Mouse (Mus musculus) spleen, adult 18-20 months (tissue): ENCODE measurements at regions not wholly inside any gene's neighbourhood (a gene's known extent, or its start where the extent isn't known, plus 50 kb on each side); places are given as distances from the start of the nearest gene placed in this dataset.

Source experiments
- DNase-seq, 2 experiments: peaks; one replicate each; pipeline ENCODE4 v3.0.0; 2022; ENCODE audit warnings: mixed read lengths in 2 of 2

DNA sequence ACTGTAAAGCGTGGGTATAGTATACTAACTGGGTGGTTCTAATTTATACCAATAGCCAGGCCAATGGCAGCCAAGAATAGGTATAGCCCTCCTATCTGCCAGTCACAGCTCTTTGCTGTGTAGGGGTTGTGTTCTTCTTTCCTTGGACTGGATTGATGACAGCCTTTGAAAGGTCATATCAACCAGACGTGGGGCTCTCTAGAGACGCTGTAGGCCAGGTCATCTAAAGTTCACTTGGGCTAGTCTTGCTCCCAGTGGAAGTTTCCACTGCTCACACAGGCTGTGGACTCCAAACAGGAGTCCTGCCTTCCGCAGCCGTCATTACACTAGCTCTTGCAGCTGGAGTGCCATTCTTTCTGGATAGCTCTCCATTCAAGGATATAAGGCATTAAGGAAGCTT, 220.3 kb downstream of the Gja1 start:
- no peak for DNase-seq

GRCm38 (mm10) chr10:56598191-56598590, 221.1 kb downstream of the Gja1 start:
- DNase-seq = no peak

DNA sequence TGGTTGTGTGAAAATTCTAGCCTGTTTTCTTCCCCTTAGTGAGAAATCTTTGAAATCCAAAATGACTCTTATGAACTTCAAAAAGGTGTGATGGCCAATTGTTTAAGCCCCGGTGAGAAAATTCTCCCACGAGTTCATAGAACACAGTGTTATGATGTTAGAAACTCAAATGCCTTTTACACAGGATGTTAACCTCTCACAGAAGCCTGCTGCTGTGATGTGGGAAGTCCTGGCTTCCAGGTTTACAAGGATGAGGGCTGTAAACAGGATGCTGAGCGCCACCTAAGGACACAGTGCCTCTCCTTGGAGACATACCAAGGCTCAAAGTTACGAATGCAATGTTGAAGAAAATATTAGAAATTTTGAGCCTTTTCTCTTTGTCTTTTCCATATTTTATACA, 222.8 kb downstream of the Gja1 start:
- DNase-seq = no peak

DNA sequence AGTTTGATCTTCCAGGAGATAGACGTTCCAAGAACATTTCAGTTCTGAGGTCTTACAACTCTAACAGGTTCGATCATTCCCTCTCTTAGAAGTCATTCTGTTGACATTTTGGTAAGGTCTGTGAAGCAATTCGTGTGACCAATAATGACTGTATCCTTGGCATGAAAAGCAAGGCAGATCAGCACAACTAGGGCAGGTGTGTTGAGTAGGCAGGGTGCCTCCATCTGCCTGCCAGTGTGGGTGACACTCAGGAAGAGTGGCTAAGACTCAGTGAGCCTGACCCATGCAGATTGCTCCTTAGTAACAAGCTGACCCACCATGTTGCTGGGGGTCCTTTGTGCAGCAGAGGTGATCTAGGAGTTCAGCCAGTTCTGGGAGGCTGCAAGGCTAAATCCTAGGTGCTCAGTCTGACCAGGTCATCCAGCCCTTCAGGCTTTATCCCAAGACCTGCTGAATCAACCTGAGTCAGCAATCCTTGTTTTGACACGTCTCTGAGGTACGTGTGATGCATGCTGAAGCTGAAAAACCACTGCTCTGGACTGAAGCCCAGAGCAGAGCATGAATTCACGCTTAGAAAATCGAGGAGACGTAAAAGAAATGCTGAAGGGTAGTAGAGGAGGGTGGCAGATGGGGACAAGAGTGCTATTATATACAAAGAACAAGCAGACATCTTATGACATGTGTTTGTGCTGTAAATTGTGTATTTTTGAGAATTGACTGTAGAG, 234.6 kb downstream of the Gja1 start:
- DNase-seq = no peak

DNA sequence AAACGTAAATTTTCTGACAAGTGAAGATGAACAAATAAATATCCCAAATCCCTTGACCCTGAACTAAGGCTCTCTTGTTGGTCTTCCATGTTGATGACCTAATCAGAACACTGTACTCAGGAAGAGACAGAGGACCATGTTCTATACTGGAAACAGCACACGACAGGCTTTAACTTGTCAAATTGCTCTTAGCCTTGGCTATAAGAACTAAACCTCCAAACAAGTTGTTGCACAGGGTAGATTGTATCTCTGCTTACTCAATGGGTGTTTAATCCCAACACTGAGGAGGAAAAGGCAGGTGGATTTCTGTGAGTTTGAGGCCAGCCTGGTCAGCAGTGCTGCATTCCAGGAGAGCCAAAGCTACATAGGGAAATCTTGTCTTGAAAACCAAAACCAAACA, 265.5 kb downstream of the Gja1 start:
- no peak for DNase-seq

DNA sequence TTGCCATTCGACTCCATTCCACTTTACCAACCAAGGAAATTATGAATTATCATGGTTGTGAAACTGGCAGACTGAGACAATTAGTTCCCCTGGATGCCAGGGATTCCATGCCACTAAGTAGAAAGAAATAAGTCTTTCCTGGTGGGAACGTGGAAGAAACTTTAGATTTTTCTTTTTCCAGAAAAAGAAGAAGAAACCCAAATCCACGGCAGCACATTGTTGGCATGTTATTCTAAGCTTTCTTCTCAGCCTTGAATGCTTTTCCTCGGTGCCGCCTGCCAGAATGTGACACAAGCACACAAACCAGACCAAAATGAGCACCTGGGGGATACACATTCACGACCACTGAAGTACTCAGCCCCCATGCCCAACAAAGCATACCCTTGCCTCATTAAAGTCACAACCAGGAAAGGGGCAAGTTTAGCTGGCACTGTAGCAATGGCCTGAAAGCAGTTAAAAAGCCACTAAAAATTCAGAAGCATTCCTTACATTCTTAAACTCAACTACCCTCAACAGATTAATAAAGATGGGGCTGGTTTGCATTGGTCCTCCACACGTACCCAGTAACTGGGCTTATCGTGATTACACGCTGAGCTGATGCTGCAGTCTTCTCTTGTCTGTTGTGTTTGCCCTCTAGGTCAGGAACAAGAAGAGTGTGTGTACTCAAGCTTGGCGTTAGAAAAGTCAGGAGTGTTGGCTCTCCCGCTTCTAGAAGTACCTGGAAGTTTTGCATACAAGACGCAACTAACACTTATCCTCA, 266.4 kb downstream of the Gja1 start:
- DNase-seq = no peak

DNA sequence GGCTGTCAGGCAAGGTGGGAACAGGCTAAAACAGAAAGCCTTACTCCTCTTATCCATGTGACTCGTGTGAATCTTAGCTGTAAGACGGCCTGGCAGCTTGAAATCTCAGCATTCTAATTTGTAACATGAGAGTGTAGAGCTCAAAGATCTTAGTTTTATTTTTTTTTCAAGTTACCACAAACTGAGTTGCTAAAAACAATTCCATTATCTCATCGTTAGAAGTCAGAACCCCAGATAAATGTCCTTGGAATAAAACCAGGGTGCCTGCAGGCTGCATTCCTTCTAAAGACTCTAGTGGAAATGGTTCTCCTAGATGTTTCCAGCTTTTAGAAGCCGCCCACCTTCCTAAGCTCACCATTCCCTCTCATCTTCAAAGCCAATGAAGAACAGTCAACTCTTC, 283.4 kb downstream of the Gja1 start:
- no peak for DNase-seq

DNA sequence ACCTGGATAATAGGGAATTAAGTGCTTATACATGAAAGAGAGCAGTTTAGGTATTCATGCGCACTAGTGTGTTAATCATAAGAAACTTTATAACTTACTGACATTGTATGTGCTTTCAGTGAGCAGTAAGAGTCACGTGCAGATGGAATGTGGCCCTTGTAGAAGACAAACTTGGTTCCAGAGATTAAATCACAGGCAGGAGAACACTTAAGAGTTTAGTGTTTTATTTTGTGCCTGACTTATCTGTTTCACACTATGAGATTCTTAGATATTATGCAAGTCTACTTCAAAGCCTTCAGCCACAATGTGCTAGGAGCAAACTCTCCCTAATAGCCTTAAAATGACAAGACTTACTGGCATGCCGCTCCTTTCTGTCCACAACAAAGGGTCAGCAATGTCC, 296.8 kb downstream of the Gja1 start:
- DNase-seq = no peak

- no peak for DNase-seq
Measured at GRCm38 (mm10) chr10:56682901-56683300, 305.8 kb downstream of the Gja1 start.

GRCm38 (mm10) chr10:56685655-56686250, 308.6 kb downstream of the Gja1 start:
- DNase-seq = no peak

- no peak for DNase-seq
Measured at GRCm38 (mm10) chr10:56691467-56691866, 314.3 kb downstream of the Gja1 start.

DNA sequence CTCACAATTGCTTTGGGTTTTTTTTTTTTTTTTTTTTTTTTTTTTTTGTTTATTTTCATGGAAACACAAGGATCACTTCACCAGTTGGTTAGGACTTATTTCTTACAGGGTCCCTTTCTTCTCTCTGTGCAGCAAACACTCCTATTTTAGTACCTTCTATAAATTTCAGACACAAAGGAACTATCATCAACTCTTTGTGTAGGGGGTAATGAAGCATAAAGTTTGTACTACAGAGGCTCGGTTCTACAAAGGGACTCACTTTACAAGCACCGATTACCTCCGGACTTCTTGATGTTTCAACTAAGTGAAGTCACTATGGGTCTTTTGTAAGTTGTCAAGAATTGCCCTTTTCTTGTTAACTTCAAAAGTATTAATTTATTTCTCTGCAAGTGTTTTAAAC, 318.0 kb downstream of the Gja1 start:
- no peak for DNase-seq

GRCm38 (mm10) chr10:56700126-56700525, 323.0 kb downstream of the Gja1 start:
- DNase-seq = no peak

GRCm38 (mm10) chr10:56708411-56708810, 331.3 kb downstream of the Gja1 start:
- no peak for DNase-seq

DNA sequence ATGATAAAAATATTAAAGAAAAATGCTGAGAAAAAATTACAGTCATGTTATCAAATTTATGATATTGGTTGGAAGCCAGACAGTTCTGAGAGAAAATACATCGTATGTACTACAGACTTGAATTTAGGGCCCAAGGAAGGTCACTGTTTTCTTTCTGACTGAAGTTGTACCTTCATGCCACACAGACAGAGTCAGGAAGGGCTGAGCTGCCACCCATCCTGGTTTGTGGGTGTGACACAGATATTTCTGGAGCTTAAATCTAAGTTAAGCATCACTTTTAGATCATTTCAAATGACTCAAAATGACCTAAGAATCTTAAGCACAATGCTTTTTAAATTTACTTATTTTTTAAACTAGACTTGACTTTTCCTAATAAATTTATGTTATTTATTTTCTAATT, 331.8 kb downstream of the Gja1 start:
- DNase-seq = no peak

DNA sequence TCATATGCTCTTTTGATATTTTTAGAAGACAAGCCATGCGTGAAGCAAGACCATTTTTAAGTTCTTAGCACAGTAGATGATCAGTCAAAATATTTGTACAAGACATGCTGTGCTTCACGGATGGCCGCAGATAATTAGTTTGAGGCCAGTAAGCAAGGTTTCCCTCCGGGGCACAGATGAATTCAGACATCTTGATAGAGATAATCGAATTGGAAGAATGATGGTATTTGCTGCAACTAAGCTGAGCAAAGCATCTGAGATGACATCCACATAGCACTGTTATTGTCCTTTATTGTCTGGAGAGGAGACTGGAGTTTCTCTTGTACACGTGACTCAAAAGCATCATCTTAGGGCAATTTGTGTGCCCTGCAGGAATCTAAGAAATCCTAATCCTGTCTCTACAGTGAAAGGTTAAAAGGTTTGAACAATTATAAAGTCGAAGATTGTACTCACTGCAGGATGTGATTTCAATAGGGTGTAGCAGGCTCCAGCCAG, 335.5 kb downstream of the Gja1 start:
- DNase-seq = no peak

- no peak for DNase-seq
Measured at GRCm38 (mm10) chr10:56737073-56737472, 359.9 kb downstream of the Gja1 start.

DNA sequence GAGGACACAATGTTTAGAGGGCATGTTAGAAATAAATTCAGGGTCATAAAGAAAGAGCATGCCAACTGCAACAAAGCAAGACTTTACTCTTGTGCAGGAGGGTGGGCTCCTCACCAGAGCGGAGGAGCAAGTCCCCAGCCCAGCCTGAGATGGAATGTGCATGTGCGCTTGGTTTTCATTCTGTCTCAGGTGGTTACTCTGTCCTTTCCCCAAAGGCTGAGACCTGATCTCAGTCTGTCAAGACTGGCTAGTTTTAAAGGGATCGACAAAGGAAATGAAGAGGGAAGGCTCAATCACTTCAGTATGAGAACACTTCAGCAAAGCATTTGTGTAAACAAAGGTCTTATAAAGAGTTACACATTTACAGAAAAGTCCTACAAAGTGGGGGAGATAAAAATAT, 362.5 kb downstream of the Gja1 start:
- DNase-seq = no peak

GRCm38 (mm10) chr10:56752134-56752533, 375.0 kb downstream of the Gja1 start:
- no peak for DNase-seq

DNA sequence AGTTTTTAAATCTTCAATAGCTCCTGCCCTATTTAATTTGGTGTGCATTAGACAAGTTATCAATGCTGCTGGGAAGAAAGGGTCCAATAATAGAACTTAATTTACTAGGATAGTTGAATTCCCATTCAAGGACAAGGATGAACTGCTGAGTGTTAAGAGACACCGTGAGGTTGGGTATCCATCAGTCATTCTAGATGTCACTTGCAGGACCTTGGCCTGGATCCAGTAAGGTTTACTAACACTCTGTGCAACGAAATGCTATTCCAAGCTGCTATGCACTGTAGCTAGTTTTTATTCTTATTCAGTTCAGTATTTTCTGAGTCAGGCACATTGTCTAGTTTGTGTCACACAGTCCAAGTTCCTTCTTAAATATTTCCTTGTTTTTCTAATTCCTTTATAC, 376.4 kb downstream of the Gja1 start:
- DNase-seq = no peak

DNA sequence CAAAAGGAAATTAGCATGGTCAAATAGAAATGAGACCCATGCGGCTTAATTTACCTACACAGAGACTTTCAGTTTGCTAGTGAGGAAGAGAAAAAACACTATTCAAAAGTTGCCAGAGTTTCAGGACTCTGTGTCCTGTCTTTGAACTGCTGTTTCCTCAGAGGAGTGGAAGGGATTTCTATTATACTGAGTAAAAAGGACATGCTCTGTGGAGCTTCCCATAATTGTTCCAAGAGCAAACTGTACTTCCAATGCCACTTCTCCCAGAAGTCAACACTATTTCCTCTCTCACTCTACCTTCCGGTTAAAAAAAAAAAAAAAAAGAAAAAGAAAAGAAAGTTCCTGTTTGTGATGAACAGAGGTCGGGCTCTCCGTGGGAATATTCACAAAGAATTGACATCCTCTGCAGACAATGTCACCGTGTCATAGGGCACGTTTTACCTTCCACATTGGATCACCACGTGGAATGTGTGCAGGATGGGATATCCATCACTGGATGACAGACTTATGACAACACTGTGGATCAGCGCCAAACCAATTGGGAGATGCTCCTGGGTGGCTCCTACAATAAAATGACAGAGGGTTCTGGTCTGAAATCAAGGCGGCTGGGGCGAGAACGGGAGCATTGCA, 377.5 kb downstream of the Gja1 start:
- DNase-seq = no peak

- DNase-seq = no peak
Measured at GRCm38 (mm10) chr10:56770629-56771028, 393.5 kb downstream of the Gja1 start.

DNA sequence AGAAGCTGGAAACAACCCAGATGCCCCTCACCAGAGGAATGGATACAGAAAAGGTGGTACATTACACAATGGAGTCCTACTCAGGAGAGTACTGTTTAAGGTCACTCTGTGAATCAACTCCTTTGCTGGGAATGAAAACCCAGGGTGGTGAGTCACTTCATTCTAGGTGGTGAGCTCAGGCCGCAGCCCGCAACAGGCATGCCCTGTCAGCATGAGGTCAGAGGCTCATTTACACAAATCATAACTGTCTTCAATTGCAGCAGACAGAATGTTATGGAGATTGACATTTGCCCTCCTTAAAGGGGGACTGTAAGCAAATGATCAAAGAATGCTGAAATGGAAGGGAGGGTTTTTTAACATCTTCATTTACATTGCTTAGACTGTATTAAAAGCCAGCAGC, 405.1 kb downstream of the Gja1 start:
- no peak for DNase-seq

DNA sequence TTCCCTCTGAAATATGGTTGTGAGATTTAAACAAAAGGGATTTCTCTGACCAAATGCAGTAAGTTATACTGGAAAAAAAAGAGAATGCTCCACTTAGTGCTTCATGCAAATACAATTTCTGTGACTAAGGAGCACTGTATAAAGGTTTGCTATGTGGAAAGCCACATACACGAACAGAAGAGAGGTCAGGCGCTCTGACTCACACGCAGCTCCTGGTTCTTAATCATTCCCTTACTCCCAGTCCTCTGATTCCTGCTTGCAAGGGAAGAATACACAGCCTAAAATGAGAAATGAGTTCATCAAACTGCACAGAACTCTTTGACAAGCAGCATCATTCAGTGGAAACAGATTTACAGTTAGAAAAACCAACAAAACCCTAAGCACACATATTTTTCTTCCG, 406.8 kb downstream of the Gja1 start:
- DNase-seq = no peak
